Mouse (Mus musculus): ENCODE measurements around the gene Coro6. TPM values are rescaled to one million over a fixed set of nuclear protein-coding genes. Genes with fewer than 3 reads are reported as not detected.
A peak's percentile ranks its signal among the peaks of the same experiment; 100 is the strongest.

The Coro6 gene
- total RNA-seq (2012; rRNA removed) (0.04 TPM in 1 of 2 replicates, not detected in the other), polyA plus RNA-seq (2012; ENCODE audit: insufficient read depth in 1 of 2, insufficient read length in 2 of 2, low read depth in 1 of 2, low replicate concordance in 2 of 2, missing spikeins in 1 of 2) (under 1 TPM in 1 of 2 experiments, not detected in 1; 0.18 TPM)

DNA sequence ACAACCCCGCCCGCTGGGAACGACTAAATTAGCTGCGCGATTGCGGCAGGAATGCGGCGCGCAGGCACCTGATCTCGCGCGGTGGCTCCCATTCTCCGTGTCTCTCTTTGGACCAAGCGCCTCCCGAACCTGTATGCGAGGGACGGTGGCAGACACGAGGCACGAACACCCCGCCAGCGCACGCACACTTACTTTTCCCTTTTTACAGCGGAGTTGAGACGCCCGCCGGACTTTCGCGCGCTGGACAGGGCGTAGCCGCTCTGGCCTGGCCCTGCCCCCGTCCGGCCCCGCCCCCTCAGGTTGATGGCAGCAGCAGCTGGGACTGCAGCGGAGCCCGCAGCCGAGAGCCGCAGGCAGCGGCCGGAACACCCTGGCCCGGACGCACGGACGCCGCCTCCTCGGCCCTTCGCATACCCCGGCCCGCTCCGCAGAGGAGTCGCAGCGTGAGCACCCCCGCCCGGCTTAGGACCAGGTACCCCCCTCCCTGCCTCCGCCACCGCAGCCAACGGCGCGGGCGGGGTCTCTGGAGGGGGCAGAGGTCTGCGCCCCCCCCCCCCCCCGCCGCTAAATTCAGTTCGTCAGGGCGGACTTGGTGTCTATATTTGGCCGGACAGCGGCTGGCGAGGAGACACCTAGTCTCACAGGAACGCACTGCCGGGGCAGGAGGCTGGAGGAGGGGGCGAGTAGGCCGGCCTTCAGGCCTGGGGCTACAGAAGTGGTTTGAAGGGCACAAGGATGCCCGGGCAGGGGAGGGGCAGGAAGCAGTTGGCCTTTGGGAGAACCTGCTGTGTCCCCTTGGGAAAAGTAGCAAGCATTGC, at the start of gene Coro6:
TSS of gene Coro6 (plus strand) at position 129 of the 818 bp plus-strand sequence.
- no peak for DNase-seq (ENCODE audit: low read depth, low spot score)
- Histone ChIP-seq H3K27ac (ENCODE audit: control insufficient read depth, low read depth, low read length) (no peak within 1 kb of the TSS), H3K9me3 (replicated peaks; ENCODE audit: insufficient read depth, low read length) (no peaks in the 10 kb centered on the region), H3K79me2 (ENCODE audit: control insufficient read depth, insufficient read depth, low read length, poor library complexity) (no peaks in the 10 kb centered on the region), H3K36me3 (ENCODE audit: control insufficient read depth in 1 of 2, insufficient read depth in 2 of 2, low read length in 2 of 2) (no peaks in the 10 kb centered on the region; a peak in 1 of 4 replicates), H3K27me3 (ENCODE audit: control insufficient read depth in 1 of 2, insufficient read depth in 2 of 2, low read length in 2 of 2) (no peaks in the 10 kb centered on the region), H3K4me3 (ENCODE audit: control insufficient read depth in 1 of 2, insufficient read depth in 1 of 2, low read depth in 2 of 2, low read length in 2 of 2) (no peak within 1 kb of the TSS), H3K9ac (ENCODE audit: control insufficient read depth, low read depth, low read length, poor library complexity, severe bottlenecking) (no peak within 1 kb of the TSS), H3K4me1 (ENCODE audit: control insufficient read depth in 1 of 2, insufficient read depth in 2 of 2, low read length in 2 of 2) (0 out of 4 replicates have a peak, but pooled peaks cover 0 to 3% of the 10 kb centered on the region in 2 experiments)
- TF ChIP-seq KAT2A (conservative IDR thresholded peaks at IDR 0.05; ENCODE audit: low read depth, low read length): no peak
- no peak for TF ChIP-seq MAZ (IDR thresholded peaks at IDR 0.05; ENCODE audit: low read depth, low read length)
- TF ChIP-seq MXI1 (IDR thresholded peaks at IDR 0.05; ENCODE audit: low read depth, low read length): no peak
- TF ChIP-seq SIN3A (IDR thresholded peaks at IDR 0.05; ENCODE audit: low read length): no peak
- TF ChIP-seq ZC3H11A (IDR thresholded peaks at IDR 0.05; ENCODE audit: low read depth, low read length): no peak
- no peak for TF ChIP-seq GATA1 (IDR thresholded peaks at IDR 0.05; ENCODE audit: low read depth, low read length)
- no peak for TF ChIP-seq TCF12 (IDR thresholded peaks at IDR 0.05; ENCODE audit: low read depth, low read length)
- TF ChIP-seq MYB (IDR thresholded peaks at IDR 0.05; ENCODE audit: low read depth, low read length): no peak
- TF ChIP-seq E2F4 (IDR thresholded peaks at IDR 0.05; ENCODE audit: borderline replicate concordance, low read depth, low read length): no peak

DNA sequence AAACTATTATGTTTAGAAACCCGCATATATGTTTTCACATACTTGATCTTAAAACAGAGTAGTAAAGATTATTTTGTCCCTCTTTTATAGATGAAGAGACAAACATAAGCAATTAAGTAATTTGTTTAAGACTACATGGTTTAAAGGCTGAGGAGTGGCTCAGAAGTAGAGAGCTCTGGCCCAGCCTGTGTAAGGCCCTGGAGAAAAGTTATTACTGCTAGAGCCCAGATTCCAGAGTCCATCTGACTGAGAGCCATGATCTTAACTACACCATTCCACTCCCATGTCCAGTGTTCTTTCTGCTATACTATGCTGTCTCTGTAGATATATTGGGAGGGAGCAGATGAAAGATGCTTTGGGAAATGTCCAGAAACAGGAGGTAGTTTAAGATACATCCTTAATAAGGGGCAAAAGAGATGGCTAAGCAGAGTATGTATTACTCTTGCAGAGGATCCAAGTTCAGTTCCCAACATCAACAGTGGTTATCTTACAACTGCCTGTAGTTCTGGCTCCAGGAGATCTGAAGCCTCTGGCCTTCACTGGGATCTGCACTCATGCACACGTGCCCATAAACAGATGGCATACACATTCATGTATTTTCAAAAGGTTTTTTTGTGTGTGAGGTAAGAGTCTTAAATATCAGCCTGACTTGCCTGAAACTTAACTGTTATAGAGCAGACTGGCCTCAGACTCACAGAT, 47.9 kb upstream of the Coro6 start:
- Histone ChIP-seq H3K4me1 (ENCODE audit: control insufficient read depth in 1 of 2, insufficient read depth in 2 of 2, low read length in 2 of 2) (peaks cover 11 to 24% of the 10 kb centered on the region in 2 experiments), H3K36me3 (ENCODE audit: control insufficient read depth in 1 of 2, insufficient read depth in 2 of 2, low read length in 2 of 2) (peaks cover 0 to 22% of the 10 kb centered on the region in 2 experiments; a peak in 3 of 4 replicates), H3K9me3 (replicated peaks; ENCODE audit: insufficient read depth, low read length) (no peaks in the 10 kb centered on the region), H3K27me3 (ENCODE audit: control insufficient read depth in 1 of 2, insufficient read depth in 2 of 2, low read length in 2 of 2) (no peaks in the 10 kb centered on the region), H3K4me3 (ENCODE audit: control insufficient read depth in 1 of 2, insufficient read depth in 1 of 2, low read depth in 2 of 2, low read length in 2 of 2) (no peak overlapping the region), H3K9ac (ENCODE audit: control insufficient read depth, low read depth, low read length, poor library complexity, severe bottlenecking) (no peak overlapping the region), H3K27ac (ENCODE audit: control insufficient read depth, low read depth, low read length) (no peak overlapping the region), H3K79me2 (ENCODE audit: control insufficient read depth, insufficient read depth, low read length, poor library complexity) (no peaks in the 10 kb centered on the region)
- DNase-seq (ENCODE audit: low read depth, low spot score): no peak
- TF ChIP-seq POLR2AphosphoS5 (IDR thresholded peaks at IDR 0.05; ENCODE audit: borderline replicate concordance, low read depth, low read length): no peak
- TF ChIP-seq UBTF (IDR thresholded peaks at IDR 0.05; ENCODE audit: borderline replicate concordance, insufficient read depth, low read depth, low read length): no peak
- TF ChIP-seq USF1 (IDR thresholded peaks at IDR 0.05; ENCODE audit: low read depth, low read length): no peak
- TF ChIP-seq TAL1 (IDR thresholded peaks at IDR 0.05; ENCODE audit: low read length): peak; percentile 9; the same call in 1 of the 2 replicates
- TF ChIP-seq CHD2 (IDR thresholded peaks at IDR 0.05; ENCODE audit: low read length): no peak
- TF ChIP-seq POLR2A (IDR thresholded peaks at IDR 0.05; ENCODE audit: control insufficient read depth in 1 of 2, insufficient read depth in 1 of 2, low read depth in 1 of 2, low read length in 2 of 2, poor library complexity in 1 of 2): no peak
